Mouse (Mus musculus): ENCODE measurements at regions not wholly inside any gene's neighbourhood (a gene's known extent, or its start where the extent isn't known, plus 50 kb on each side); places are given as distances from the start of the nearest gene placed in this dataset.

DNA sequence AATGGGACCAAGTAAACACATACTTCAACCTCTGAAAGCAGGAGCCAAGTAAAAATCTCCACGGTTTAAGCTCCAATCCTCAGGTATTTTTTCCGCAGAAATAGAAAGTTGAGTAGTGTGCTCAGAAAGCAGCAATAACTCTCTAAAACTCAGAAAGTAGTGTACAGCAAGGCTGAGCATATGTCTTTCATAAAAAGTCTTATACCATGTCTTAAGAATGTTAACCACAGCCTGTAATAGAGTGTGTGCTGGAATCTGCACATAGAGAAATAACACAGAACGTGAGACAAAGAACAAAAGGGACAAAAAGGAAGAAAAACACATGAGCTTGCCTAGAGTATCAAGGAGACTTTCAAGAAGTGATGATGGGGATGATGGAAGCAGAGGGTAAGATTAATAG is 285.2 kb downstream of the Cdh11 start:
- Histone ChIP-seq H3K9ac (no peak overlapping the region), H3K27ac (no peak overlapping the region), H3K4me3 (replicated peaks; ENCODE audit: low read length) (no peak overlapping the region), H3K9me3 (ENCODE audit: control insufficient read depth, low read length) (no peaks in the 10 kb centered on the region), H3K4me2 (replicated peaks) (no peak overlapping the region), H3K27me3 (ENCODE audit: control insufficient read depth, insufficient read depth, low read length) (no peaks in the 10 kb centered on the region), H3K4me1 (replicated peaks; ENCODE audit: control insufficient read depth, insufficient read depth, low read length) (no peaks in the 10 kb centered on the region), H3K36me3 (replicated peaks; ENCODE audit: control insufficient read depth, insufficient read depth) (no peaks in the 10 kb centered on the region)
- WGBS = 90% methylated on average over 3 of the region's 3 CpGs
- ATAC-seq (ENCODE audit: low FRiP score) = no peak
- no peak for DNase-seq (ENCODE audit: low spot score)

DNA sequence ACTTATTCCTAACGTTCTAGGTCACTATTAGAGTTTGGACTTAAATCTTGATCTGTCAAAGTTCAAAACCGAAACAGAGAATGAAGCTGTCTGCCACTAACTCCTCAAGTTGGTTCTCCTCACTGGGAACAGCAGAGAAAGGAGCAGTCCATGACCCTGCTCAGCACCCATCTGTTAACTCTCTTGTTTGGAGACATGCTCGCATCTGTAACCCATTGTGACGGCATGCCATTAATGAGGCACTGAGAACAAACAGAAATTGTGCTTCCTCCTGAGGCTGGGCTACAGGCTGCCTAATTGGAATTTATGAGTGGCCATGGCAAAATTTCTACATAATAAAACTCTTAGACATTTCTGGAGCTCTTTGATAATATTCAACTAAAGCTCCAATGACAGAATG is 286.4 kb downstream of the Cdh11 start:
- no peak for ATAC-seq (ENCODE audit: low FRiP score)
- DNase-seq (ENCODE audit: low spot score) = no peak

DNA sequence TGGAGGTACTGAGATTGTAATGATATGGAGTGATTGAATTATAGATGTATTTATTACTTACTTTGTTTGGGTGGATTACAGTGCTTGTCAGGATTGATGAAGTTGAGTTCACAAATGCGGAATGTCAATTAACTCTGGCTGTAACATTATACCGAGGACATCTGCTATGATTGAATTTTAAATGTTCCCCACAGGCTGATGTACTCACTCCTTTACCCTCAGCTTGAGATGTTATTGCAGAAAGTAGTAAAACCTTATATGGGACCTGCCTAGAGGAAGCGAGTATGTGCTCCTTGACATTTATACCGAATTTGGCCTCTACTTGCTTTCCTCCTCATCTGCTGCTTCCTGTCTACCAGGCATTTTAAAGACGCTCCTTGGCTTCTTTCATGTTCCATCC is 288.3 kb downstream of the Cdh11 start:
- Histone ChIP-seq H3K9me3 (ENCODE audit: control insufficient read depth, low read length) (no peaks in the 10 kb centered on the region), H3K4me1 (replicated peaks; ENCODE audit: control insufficient read depth, insufficient read depth, low read length) (no peaks in the 10 kb centered on the region), H3K36me3 (replicated peaks; ENCODE audit: control insufficient read depth, insufficient read depth) (no peaks in the 10 kb centered on the region), H3K4me2 (replicated peaks) (no peak overlapping the region), H3K27me3 (ENCODE audit: control insufficient read depth, insufficient read depth, low read length) (no peaks in the 10 kb centered on the region), H3K27ac (no peak overlapping the region), H3K4me3 (replicated peaks; ENCODE audit: low read length) (no peak overlapping the region), H3K9ac (no peak overlapping the region)
- WGBS = 76% methylated on average over 5 of the region's 5 CpGs
- ATAC-seq (ENCODE audit: low FRiP score) (no peak), DNase-seq (ENCODE audit: low spot score) (no peak)

More for the DNA sequence above, 286.4 kb downstream of the Cdh11 start:
- Histone ChIP-seq H3K36me3 (replicated peaks; ENCODE audit: control insufficient read depth, insufficient read depth) (no peaks in the 10 kb centered on the region), H3K9me3 (ENCODE audit: control insufficient read depth, low read length) (no peaks in the 10 kb centered on the region), H3K4me3 (replicated peaks; ENCODE audit: low read length) (no peak overlapping the region), H3K9ac (no peak overlapping the region), H3K27ac (no peak overlapping the region), H3K4me2 (replicated peaks) (no peak overlapping the region), H3K4me1 (replicated peaks; ENCODE audit: control insufficient read depth, insufficient read depth, low read length) (no peaks in the 10 kb centered on the region), H3K27me3 (ENCODE audit: control insufficient read depth, insufficient read depth, low read length) (no peaks in the 10 kb centered on the region)
- 43% methylated on average over 4 of the region's 4 CpGs for WGBS

DNA sequence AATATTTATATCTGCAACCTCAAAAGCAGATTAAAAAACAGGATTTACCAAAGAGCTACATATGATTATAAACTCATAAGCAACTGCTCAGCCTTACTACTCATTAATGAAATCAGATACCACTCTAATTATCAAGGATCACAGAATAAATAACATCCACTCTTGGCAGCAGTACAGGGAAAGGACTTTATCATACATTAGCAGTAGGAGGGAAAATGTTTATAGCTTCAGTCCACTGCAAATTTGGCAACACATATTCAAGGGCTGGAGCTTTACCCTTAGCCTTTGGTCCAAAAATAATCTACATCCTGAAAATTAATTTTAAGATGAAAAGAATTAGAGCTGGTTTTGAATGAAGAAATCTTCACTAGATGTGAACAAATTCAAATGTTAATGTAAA is 288.7 kb downstream of the Cdh11 start:
- Histone ChIP-seq H3K9me3 (ENCODE audit: control insufficient read depth, low read length) (no peaks in the 10 kb centered on the region), H3K4me2 (replicated peaks) (no peak overlapping the region), H3K4me1 (replicated peaks; ENCODE audit: control insufficient read depth, insufficient read depth, low read length) (no peaks in the 10 kb centered on the region), H3K27me3 (ENCODE audit: control insufficient read depth, insufficient read depth, low read length) (no peaks in the 10 kb centered on the region), H3K9ac (no peak overlapping the region), H3K27ac (no peak overlapping the region), H3K36me3 (replicated peaks; ENCODE audit: control insufficient read depth, insufficient read depth) (no peaks in the 10 kb centered on the region), H3K4me3 (replicated peaks; ENCODE audit: low read length) (no peak overlapping the region)
- no peak for DNase-seq (ENCODE audit: low spot score)
- ATAC-seq (ENCODE audit: low FRiP score) = no peak

DNA sequence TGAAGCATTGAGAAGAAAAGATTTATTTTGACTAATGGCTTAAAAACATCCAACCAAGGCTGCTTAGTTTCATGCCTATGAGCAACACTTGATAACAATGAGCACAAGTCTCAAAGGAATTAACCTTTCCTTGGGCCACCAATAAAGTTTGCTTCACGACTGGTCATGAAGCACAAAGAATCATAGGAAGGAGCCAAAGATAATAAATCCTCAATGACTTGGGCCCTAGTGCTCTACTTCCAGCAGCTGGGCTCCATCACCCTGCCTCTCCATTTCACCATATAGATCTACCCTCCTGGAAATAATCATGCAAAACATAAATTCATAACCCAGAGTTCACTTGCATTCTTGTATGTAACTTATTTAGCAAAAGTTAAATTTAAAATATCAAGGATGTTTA is 289.4 kb downstream of the Cdh11 start:
- H3K27me3 ChIP-seq (ENCODE audit: control insufficient read depth, insufficient read depth, low read length) = no peaks in the 10 kb centered on the region
- 52% methylated on average over 1 of the region's 1 CpGs for WGBS

DNA sequence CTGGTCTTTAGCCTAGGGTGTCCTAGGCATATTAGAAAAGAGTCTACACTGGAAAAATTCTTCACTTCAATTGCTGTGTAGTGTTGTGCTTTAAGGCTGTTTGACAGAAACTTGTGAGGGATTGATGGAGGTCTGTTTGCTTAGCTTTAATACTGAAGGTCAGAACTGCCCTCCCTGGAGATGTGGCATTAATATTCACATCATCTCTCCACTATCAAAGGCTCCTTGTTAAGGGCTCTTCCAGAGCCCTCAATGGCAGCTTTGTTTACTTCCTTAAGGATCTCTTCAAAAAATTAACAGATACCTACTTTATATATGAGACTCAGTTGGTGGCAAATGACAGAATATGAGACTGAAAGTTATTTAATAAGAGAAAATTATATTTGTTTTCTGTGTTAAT is 294.4 kb downstream of the Cdh11 start:
- Histone ChIP-seq H3K9ac (no peak overlapping the region), H3K27ac (no peak overlapping the region), H3K4me2 (replicated peaks) (no peak overlapping the region), H3K9me3 (ENCODE audit: control insufficient read depth, low read length) (no peaks in the 10 kb centered on the region), H3K36me3 (replicated peaks; ENCODE audit: control insufficient read depth, insufficient read depth) (no peaks in the 10 kb centered on the region), H3K4me3 (replicated peaks; ENCODE audit: low read length) (no peak overlapping the region), H3K4me1 (replicated peaks; ENCODE audit: control insufficient read depth, insufficient read depth, low read length) (no peaks in the 10 kb centered on the region), H3K27me3 (ENCODE audit: control insufficient read depth, insufficient read depth, low read length) (no peaks in the 10 kb centered on the region)
- DNase-seq (ENCODE audit: low spot score) (no peak), ATAC-seq (ENCODE audit: low FRiP score) (no peak)

More for the DNA sequence above, 289.4 kb downstream of the Cdh11 start:
- ATAC-seq (ENCODE audit: low FRiP score) (no peak), DNase-seq (ENCODE audit: low spot score) (no peak)
- Histone ChIP-seq H3K9ac (no peak overlapping the region), H3K27ac (no peak overlapping the region), H3K4me1 (replicated peaks; ENCODE audit: control insufficient read depth, insufficient read depth, low read length) (no peaks in the 10 kb centered on the region), H3K4me2 (replicated peaks) (no peak overlapping the region), H3K9me3 (ENCODE audit: control insufficient read depth, low read length) (no peaks in the 10 kb centered on the region), H3K4me3 (replicated peaks; ENCODE audit: low read length) (no peak overlapping the region), H3K36me3 (replicated peaks; ENCODE audit: control insufficient read depth, insufficient read depth) (no peaks in the 10 kb centered on the region)

DNA sequence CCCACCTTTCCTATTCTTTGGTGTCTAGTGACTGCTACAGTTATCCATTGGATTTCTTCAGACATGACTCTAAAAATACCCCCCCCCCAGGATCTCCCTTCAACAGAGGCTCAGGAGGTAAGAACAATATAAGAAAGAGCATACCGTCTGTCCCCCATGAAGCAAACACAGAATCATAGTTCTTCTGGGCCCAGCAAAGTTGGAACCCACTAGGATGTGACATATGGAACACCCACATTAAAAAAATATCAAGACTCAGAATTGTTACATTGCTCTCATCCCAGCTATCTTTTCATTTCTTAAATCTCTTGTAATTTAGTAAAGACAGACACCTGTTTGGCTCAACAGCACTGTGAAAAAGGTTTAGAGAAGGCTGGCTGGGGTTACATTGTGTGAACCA is 297.2 kb downstream of the Cdh11 start:
- H3K4me1 ChIP-seq (replicated peaks; ENCODE audit: control insufficient read depth, insufficient read depth, low read length) = no peaks in the 10 kb centered on the region
- WGBS = 93% methylated on average over 1 of the region's 1 CpGs
- H3K27ac ChIP-seq = no peak overlapping the region
- H3K4me2 ChIP-seq (replicated peaks) = no peak overlapping the region
- H3K27me3 ChIP-seq (ENCODE audit: control insufficient read depth, insufficient read depth, low read length) = no peaks in the 10 kb centered on the region
- no peaks in the 10 kb centered on the region for H3K36me3 ChIP-seq (replicated peaks; ENCODE audit: control insufficient read depth, insufficient read depth)
- no peak overlapping the region for H3K9ac ChIP-seq
- no peak for ATAC-seq (ENCODE audit: low FRiP score)
- no peak overlapping the region for H3K4me3 ChIP-seq (replicated peaks; ENCODE audit: low read length)
- DNase-seq (ENCODE audit: low spot score) = no peak
- no peaks in the 10 kb centered on the region for H3K9me3 ChIP-seq (ENCODE audit: control insufficient read depth, low read length)

DNA sequence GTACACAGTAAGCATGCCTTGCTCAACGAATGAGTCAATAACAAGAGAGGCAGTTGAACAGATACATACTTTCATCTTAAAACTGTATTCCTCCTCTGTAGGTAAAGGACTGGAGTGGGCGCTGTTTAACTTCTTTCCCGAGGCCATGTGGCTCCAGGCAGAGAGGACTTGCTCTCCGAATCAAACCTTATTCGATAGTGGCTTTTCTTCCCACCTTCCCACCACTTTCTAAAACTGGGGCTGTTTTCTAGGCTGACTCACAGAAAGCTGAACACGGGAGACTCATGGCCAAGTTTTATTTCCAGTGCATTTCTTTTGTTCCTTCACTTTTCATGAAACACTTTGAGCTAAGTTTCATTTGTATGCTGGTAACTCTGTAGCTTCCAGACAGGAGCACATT is 297.6 kb downstream of the Cdh11 start:
- H3K9ac ChIP-seq = no peak overlapping the region
- no peaks in the 10 kb centered on the region for H3K9me3 ChIP-seq (ENCODE audit: control insufficient read depth, low read length)
- ATAC-seq (ENCODE audit: low FRiP score) (no peak), DNase-seq (ENCODE audit: low spot score) (no peak)
- no peaks in the 10 kb centered on the region for H3K4me1 ChIP-seq (replicated peaks; ENCODE audit: control insufficient read depth, insufficient read depth, low read length)
- no peak overlapping the region for H3K4me2 ChIP-seq (replicated peaks)
- no peak overlapping the region for H3K27ac ChIP-seq
- no peaks in the 10 kb centered on the region for H3K36me3 ChIP-seq (replicated peaks; ENCODE audit: control insufficient read depth, insufficient read depth)
- no peaks in the 10 kb centered on the region for H3K27me3 ChIP-seq (ENCODE audit: control insufficient read depth, insufficient read depth, low read length)
- H3K4me3 ChIP-seq (replicated peaks; ENCODE audit: low read length) = no peak overlapping the region
- WGBS = 85% methylated on average over 6 of the region's 6 CpGs

DNA sequence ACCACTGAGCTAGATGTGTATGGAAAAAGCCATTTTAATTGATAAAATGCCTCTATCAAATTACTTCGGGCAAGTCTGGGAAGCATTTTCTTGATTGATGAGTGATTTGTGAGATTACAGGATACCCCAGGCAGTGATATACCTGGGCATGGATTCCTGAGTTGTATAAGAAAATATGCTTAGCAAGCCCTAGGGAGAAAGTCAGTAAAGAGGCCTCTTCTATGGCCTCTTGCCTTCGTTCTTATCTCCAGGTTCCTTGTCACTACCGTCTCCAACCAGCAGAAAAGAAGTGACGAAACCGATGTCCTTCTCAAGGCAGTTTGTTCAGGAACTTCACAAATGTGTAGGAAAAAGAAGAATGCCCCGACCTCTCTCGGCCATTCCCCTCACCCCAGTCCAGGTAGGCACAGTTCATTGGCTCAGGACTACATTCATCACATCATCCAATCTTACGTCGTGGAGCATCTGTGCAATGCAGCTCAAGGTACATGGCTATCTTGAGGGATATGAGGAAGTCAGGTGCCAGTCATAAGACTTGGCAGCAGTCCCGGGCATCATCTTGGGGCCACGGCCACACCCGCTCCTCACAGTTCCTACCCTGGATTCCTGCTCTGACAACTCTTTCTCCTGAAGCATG is 310.2 kb downstream of the Cdh11 start:
- WGBS = 96% methylated on average over 12 of the region's 12 CpGs
- Histone ChIP-seq H3K27me3 (ENCODE audit: control insufficient read depth, insufficient read depth, low read length) (no peaks in the 10 kb centered on the region), H3K36me3 (replicated peaks; ENCODE audit: control insufficient read depth, insufficient read depth) (no peaks in the 10 kb centered on the region), H3K9ac (no peak overlapping the region), H3K4me1 (replicated peaks; ENCODE audit: control insufficient read depth, insufficient read depth, low read length) (no peaks in the 10 kb centered on the region), H3K9me3 (ENCODE audit: control insufficient read depth, low read length) (no peaks in the 10 kb centered on the region), H3K27ac (no peak overlapping the region), H3K4me2 (replicated peaks) (no peak overlapping the region), H3K4me3 (replicated peaks; ENCODE audit: low read length) (no peak overlapping the region)
- DNase-seq (ENCODE audit: low spot score) (no peak), ATAC-seq (ENCODE audit: low FRiP score) (no peak)

DNA sequence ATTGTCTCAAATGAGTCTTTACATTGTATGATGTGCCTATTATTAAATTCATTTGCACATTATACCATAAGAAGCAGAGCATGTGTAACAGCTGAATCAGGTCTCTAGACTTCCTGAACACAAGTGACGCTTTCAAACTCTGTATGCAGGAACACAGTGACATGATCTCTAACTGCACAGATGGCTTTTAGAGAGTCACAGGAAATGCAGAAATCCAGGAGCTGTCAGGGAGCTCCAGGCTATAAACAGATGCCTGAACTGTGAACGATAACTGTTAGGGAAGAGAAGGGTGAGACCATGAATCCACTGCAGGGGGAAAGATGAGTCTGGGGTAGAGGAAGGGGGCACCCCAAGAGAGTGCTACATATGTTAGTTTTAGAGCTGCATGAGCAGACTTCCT is 311.2 kb downstream of the Cdh11 start:
- 70% methylated on average over 2 of the region's 2 CpGs for WGBS
- H3K4me3 ChIP-seq (replicated peaks; ENCODE audit: low read length) = no peak overlapping the region
- H3K4me2 ChIP-seq (replicated peaks) = no peak overlapping the region
- H3K27ac ChIP-seq = no peak overlapping the region
- H3K4me1 ChIP-seq (replicated peaks; ENCODE audit: control insufficient read depth, insufficient read depth, low read length) = no peaks in the 10 kb centered on the region
- no peak for DNase-seq (ENCODE audit: low spot score)
- no peaks in the 10 kb centered on the region for H3K36me3 ChIP-seq (replicated peaks; ENCODE audit: control insufficient read depth, insufficient read depth)
- ATAC-seq (ENCODE audit: low FRiP score) = no peak
- no peak overlapping the region for H3K9ac ChIP-seq
- H3K27me3 ChIP-seq (ENCODE audit: control insufficient read depth, insufficient read depth, low read length) = no peaks in the 10 kb centered on the region
- no peaks in the 10 kb centered on the region for H3K9me3 ChIP-seq (ENCODE audit: control insufficient read depth, low read length)
